Mouse (Mus musculus) C2C12 (cell line): ENCODE data around the gene Fam229a.
A peak's percentile ranks its signal among the peaks of the same experiment; 100 is the strongest.

Experiments used
- CEBPB ChIP-seq: IDR thresholded peaks from one replicate; pipeline ENCODE4 v1.6.1; 2011; ENCODE audit warnings: low read depth, mild to moderate bottlenecking, control low read depth, moderate library complexity
- CTCF ChIP-seq: IDR thresholded peaks from one replicate; pipeline ENCODE4 v1.5.1; 2011; ENCODE audit not compliant: control insufficient read depth, insufficient read depth, insufficient read length
- MYOG ChIP-seq: IDR thresholded peaks from one replicate; pipeline ENCODE4 v1.6.1; 2011; ENCODE audit not compliant: control insufficient read depth, insufficient read length; ENCODE audit errors: extremely low read depth
- USF1 ChIP-seq: IDR thresholded peaks from one replicate; pipeline ENCODE4 v1.6.1; 2011; ENCODE audit warnings: low read depth, mild to moderate bottlenecking, control low read depth, moderate library complexity

GRCm38 (mm10) chr4:129540012-129540411, 49.0 kb downstream of the Fam229a start:
- TF ChIP-seq CTCF (peak; percentile 42), CEBPB (no peak), MYOG (no peak), USF1 (no peak)
